Mouse (Mus musculus): Measurements from ENCODE around the gene Zfp644.
"Not testable (repeated sequence)": the region's sequence is repeated elsewhere in the genome, so short reads cannot be mapped to it uniquely, and the experiment has no call there.

Gene Zfp644

GRCm38 (mm10) chr5:106696396-106697337, at the start of gene Zfp644:
Gene Zfp644 (minus strand): TSS chr5:106697287.
- peak; percentile 92 for DNase-seq

GRCm38 (mm10) chr5:106739716-106740115, 42.6 kb upstream of the Zfp644 start:
- no peak for DNase-seq

GRCm38 (mm10) chr5:106723487-106723886, 26.4 kb upstream of the Zfp644 start:
- no peak for DNase-seq

GRCm38 (mm10) chr5:106722771-106723170, 25.7 kb upstream of the Zfp644 start:
- DNase-seq: no peak

GRCm38 (mm10) chr5:106711870-106712277, 14.8 kb upstream of the Zfp644 start:
- peak; percentile 10 for DNase-seq

GRCm38 (mm10) chr5:106711220-106711726, 14.2 kb upstream of the Zfp644 start:
- no peak for DNase-seq

- DNase-seq: no peak
Measured at GRCm38 (mm10) chr5:106710611-106711010, 13.5 kb upstream of the Zfp644 start.

- no peak for DNase-seq
Measured at GRCm38 (mm10) chr5:106710085-106710409, 13.0 kb upstream of the Zfp644 start.

- no peak for DNase-seq
Measured at GRCm38 (mm10) chr5:106709388-106710084, 12.4 kb upstream of the Zfp644 start.

- DNase-seq: no peak
Measured at GRCm38 (mm10) chr5:106706363-106706762, 9.3 kb upstream of the Zfp644 start.

GRCm38 (mm10) chr5:106705162-106705561, 8.1 kb upstream of the Zfp644 start:
- DNase-seq: no peak

GRCm38 (mm10) chr5:106695681-106696395, 1.2 kb downstream of the Zfp644 start:
- no peak for DNase-seq

GRCm38 (mm10) chr5:106695141-106695540, 1.9 kb downstream of the Zfp644 start:
- DNase-seq: no peak

GRCm38 (mm10) chr5:106694683-106695082, 2.4 kb downstream of the Zfp644 start:
- DNase-seq: no peak

- no peak for DNase-seq
Measured at GRCm38 (mm10) chr5:106693034-106693433, 4.1 kb downstream of the Zfp644 start.

GRCm38 (mm10) chr5:106680636-106681458, 16.2 kb downstream of the Zfp644 start:
- DNase-seq: no peak

- no peak for DNase-seq
Measured at GRCm38 (mm10) chr5:106679659-106680058, 17.4 kb downstream of the Zfp644 start.

GRCm38 (mm10) chr5:106678823-106679222, 18.3 kb downstream of the Zfp644 start:
- not testable (repeated sequence) for DNase-seq

GRCm38 (mm10) chr5:106676784-106677183, 20.3 kb downstream of the Zfp644 start:
- no peak for DNase-seq

- no peak for DNase-seq
Measured at GRCm38 (mm10) chr5:106672597-106672996, 24.5 kb downstream of the Zfp644 start.

GRCm38 (mm10) chr5:106671893-106672292, 25.2 kb downstream of the Zfp644 start:
- DNase-seq: no peak

- no peak for DNase-seq
Measured at GRCm38 (mm10) chr5:106664910-106665309, 32.2 kb downstream of the Zfp644 start.
